Mouse (Mus musculus): ENCODE measurements around the gene Rack1. TPM values are rescaled to one million over a fixed set of nuclear protein-coding genes. Genes with fewer than 3 reads are reported as not detected.

Gene Rack1
- polyA plus RNA-seq, 1 experiment from 2014 or later = 444 TPM

GRCm38 (mm10) chr11:48797287-48797686 is 2.8 kb upstream of the Rack1 start:
- Histone ChIP-seq H3K4me1 (peaks cover 38% of the 10 kb centered on the region), H3K27ac (replicated peaks) (no peak overlapping the region), H3K27me3 (replicated peaks) (no peaks in the 10 kb centered on the region), H3K4me3 (no peak overlapping the region), H3K36me3 (peaks cover 13% of the 10 kb centered on the region), H3K4me2 (no peak overlapping the region), H3K9ac (peak overlapping the region; percentile 5; the same call in 1 of the 2 replicates), H3K9me3 (no peaks in the 10 kb centered on the region)
- 47% methylated on average over 5 of the region's 5 CpGs for WGBS
- ATAC-seq (ENCODE audit: extremely low read depth, insufficient number of reproducible peaks, low FRiP score, low TSS enrichment) = no peak

DNA sequence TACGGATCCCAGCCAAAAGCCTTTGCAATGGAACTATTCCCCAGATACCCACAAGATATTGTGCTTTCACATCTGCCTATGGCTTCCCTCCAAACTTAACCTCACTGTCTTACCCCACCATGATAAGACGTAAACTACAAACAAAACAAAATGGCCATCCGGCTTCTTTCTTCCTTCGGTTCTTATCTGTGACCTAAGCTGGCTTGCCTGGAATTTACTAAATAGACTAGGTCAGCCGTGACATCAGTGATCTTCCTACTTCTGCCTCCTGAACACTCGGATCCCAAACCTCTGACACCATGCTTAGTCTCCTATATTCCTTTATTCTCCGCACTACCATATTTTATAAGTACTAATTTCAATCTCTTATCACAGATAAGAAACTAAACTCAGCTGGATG is 1.8 kb upstream of the Rack1 start:
- H3K4me3 ChIP-seq = peak overlapping the region; percentile 91; the same call in 1 of the 2 replicates
- WGBS = 49% methylated on average over 7 of the region's 7 CpGs
- H3K4me1 ChIP-seq = peaks cover 48% of the 10 kb centered on the region
- H3K4me2 ChIP-seq = peak overlapping the region; percentile 98
- peak overlapping the region; percentile 83 for H3K9ac ChIP-seq
- no peaks in the 10 kb centered on the region for H3K27me3 ChIP-seq (replicated peaks)
- peak overlapping the region; percentile 100 for H3K27ac ChIP-seq (replicated peaks)
- peaks cover 24% of the 10 kb centered on the region for H3K36me3 ChIP-seq
- ATAC-seq (ENCODE audit: extremely low read depth, insufficient number of reproducible peaks, low FRiP score, low TSS enrichment) = no peak
- H3K9me3 ChIP-seq = no peaks in the 10 kb centered on the region

DNA sequence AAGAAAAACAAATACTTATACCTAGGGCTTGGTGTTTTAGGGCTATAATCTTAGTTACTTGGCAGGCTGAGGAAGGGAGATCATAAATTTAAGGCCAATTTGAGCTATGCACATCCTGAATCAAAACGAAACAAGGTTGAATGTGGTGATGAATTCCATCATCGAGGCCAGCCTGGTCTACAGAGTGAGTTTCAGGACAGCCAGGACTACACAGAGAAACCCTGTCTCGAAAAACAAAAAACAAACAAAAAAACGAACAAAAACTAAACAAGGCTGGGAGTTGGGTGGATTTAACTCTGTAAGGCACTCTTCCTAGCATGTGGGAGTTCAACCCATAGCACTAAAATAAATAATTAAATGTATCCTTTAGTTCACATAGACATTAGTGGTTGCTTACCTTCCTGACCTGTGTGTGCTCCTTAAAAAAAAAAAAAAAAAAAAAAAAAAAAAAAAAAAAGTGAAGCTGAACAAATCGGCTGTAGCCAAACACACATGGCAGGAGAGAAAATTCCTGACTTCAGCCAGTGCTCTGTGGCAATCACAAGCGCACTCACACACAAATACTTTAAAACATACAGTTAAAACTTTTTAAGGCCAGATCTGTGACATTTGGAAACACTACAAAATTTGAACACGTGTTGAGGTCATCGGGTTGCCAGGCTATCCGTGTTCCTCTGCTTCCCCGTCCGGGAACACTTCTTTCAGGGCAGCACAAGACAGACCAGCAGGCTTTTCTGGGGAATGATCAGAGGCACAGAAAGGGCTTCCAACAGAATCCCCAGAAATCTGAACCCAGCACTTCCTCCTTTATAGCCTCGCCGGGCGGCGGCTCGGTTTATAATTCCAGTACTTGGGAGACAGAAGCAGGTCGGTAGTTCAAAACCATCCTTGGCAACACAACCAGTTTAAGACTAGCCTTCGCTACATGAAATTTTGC is 880 bp upstream of the Rack1 start:
- Histone ChIP-seq H3K9ac (peak overlapping the region; percentile 83), H3K36me3 (peaks cover 33% of the 10 kb centered on the region), H3K4me3 (peak overlapping the region; percentile 91), H3K9me3 (no peaks in the 10 kb centered on the region), H3K27me3 (replicated peaks) (no peaks in the 10 kb centered on the region), H3K4me2 (peak overlapping the region; percentile 98), H3K27ac (replicated peaks) (peak overlapping the region; percentile 100), H3K4me1 (peaks cover 48% of the 10 kb centered on the region)
- WGBS = 7% methylated on average over 18 of the region's 18 CpGs
- ATAC-seq (ENCODE audit: extremely low read depth, insufficient number of reproducible peaks, low FRiP score, low TSS enrichment) = peak; percentile 2; the same call in 1 of the 2 replicates

- ATAC-seq (ENCODE audit: extremely low read depth, insufficient number of reproducible peaks, low FRiP score, low TSS enrichment) = no peak
- peaks cover 48% of the 10 kb centered on the region for H3K4me1 ChIP-seq
- no peak overlapping the region; the same call in 1 of the 2 replicates for H3K27ac ChIP-seq (replicated peaks)
- H3K36me3 ChIP-seq = peaks cover 62% of the 10 kb centered on the region
- no peaks in the 10 kb centered on the region for H3K9me3 ChIP-seq
- peak overlapping the region; percentile 91 for H3K4me3 ChIP-seq
- H3K27me3 ChIP-seq (replicated peaks) = no peaks in the 10 kb centered on the region
- 64% methylated on average over 17 of the region's 17 CpGs for WGBS
- peak overlapping the region; percentile 98 for H3K9ac ChIP-seq
- peak overlapping the region; percentile 98 for H3K4me2 ChIP-seq
Measured at GRCm38 (mm10) chr11:48801831-48802772, 2.0 kb downstream of the Rack1 start.

DNA sequence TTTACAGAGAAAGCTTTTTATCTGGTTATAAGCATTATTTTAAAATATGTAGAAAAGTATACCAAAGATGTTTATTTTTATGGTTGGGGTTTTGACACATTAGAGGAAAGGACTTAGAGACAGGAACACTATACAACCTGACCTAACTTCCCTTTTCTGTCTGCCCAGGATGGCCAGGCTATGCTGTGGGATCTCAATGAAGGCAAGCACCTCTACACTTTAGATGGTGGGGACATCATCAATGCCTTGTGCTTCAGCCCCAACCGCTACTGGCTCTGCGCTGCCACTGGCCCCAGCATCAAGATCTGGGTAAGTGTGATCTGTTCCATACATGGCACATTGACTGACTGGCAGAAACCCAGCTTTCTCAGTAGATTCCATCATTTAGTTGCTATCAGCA is 3.9 kb downstream of the Rack1 start:
- H3K4me2 ChIP-seq = no peak overlapping the region
- H3K9ac ChIP-seq = no peak overlapping the region
- no peaks in the 10 kb centered on the region for H3K9me3 ChIP-seq
- no peak overlapping the region for H3K27ac ChIP-seq (replicated peaks)
- H3K4me1 ChIP-seq = peaks cover 31% of the 10 kb centered on the region
- 94% methylated on average over 2 of the region's 2 CpGs for WGBS
- peaks cover 80% of the 10 kb centered on the region for H3K36me3 ChIP-seq
- no peak overlapping the region for H3K4me3 ChIP-seq
- H3K27me3 ChIP-seq (replicated peaks) = no peaks in the 10 kb centered on the region
- no peak for ATAC-seq (ENCODE audit: extremely low read depth, insufficient number of reproducible peaks, low FRiP score, low TSS enrichment)

- H3K4me2 ChIP-seq = no peak overlapping the region
- no peaks in the 10 kb centered on the region for H3K27me3 ChIP-seq (replicated peaks)
- peaks cover 90% of the 10 kb centered on the region for H3K36me3 ChIP-seq
- H3K27ac ChIP-seq (replicated peaks) = no peak overlapping the region
- WGBS = 87% methylated on average over 2 of the region's 2 CpGs
- H3K4me1 ChIP-seq = peaks cover 32% of the 10 kb centered on the region
- no peak for ATAC-seq (ENCODE audit: extremely low read depth, insufficient number of reproducible peaks, low FRiP score, low TSS enrichment)
- no peak overlapping the region for H3K4me3 ChIP-seq
- H3K9me3 ChIP-seq = no peaks in the 10 kb centered on the region
- H3K9ac ChIP-seq = no peak overlapping the region
Measured at GRCm38 (mm10) chr11:48804922-48805321, 4.8 kb downstream of the Rack1 start.

GRCm38 (mm10) chr11:48806856-48807562 is 6.9 kb downstream of the Rack1 start:
- no peak overlapping the region for H3K9ac ChIP-seq
- H3K4me3 ChIP-seq = no peak overlapping the region
- peaks cover 21% of the 10 kb centered on the region for H3K4me1 ChIP-seq
- peaks cover 100% of the 10 kb centered on the region for H3K36me3 ChIP-seq
- H3K9me3 ChIP-seq = no peaks in the 10 kb centered on the region
- ATAC-seq (ENCODE audit: extremely low read depth, insufficient number of reproducible peaks, low FRiP score, low TSS enrichment) = no peak
- peak overlapping the region; percentile 6; the same call in 1 of the 2 replicates for H3K27ac ChIP-seq (replicated peaks)
- WGBS = 53% methylated on average over 21 of the region's 21 CpGs
- no peak overlapping the region for H3K4me2 ChIP-seq
- no peaks in the 10 kb centered on the region for H3K27me3 ChIP-seq (replicated peaks)

DNA sequence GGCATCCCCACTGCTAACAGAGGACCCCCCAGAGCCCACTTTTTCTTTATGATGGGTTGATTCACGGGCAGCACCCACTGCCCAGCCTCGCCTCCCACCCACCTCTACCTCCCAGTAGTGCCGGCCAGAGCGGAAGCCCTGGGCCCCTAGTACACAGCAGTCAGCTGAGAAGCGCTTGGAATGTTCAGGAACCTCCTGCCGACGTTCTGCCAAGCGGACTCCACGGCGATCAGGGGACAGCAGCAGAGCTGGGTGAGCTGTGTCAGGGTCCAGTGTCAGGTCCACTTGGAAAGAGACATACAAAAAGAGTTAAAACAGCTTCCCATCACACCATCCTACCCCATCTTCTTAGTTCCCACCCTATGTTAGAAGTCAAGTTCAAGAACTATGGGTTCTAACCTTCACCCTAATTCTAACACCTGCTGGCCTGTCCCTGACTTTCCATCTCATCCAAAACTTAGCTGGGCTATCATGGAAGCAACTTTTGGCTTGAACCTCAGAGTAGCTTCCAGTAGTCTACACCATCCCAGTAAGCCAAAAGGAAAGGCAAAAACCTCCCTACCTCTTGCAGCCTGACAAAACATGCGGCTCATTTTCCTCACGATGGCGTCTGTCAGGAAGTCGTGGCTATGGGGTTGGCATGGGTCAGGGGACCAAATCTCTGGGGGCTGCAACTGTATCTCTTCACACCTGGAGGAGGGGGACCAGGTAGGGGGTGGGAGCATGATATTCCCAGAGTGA is 7.6 kb downstream of the Rack1 start:
- no peak overlapping the region for H3K27ac ChIP-seq (replicated peaks)
- no peak for ATAC-seq (ENCODE audit: extremely low read depth, insufficient number of reproducible peaks, low FRiP score, low TSS enrichment)

GRCm38 (mm10) chr11:48808304-48808646 is 8.1 kb downstream of the Rack1 start:
- no peak overlapping the region for H3K9ac ChIP-seq
- no peaks in the 10 kb centered on the region for H3K9me3 ChIP-seq
- H3K27ac ChIP-seq (replicated peaks) = no peak overlapping the region
- peaks cover 11% of the 10 kb centered on the region; the same call in 1 of the 2 replicates for H3K4me1 ChIP-seq
- peaks cover 100% of the 10 kb centered on the region for H3K36me3 ChIP-seq
- no peak overlapping the region for H3K4me3 ChIP-seq
- H3K4me2 ChIP-seq = no peak overlapping the region
- no peak for ATAC-seq (ENCODE audit: extremely low read depth, insufficient number of reproducible peaks, low FRiP score, low TSS enrichment)
- H3K27me3 ChIP-seq (replicated peaks) = no peaks in the 10 kb centered on the region

More for the DNA sequence above, 7.6 kb downstream of the Rack1 start:
- Histone ChIP-seq H3K36me3 (peaks cover 100% of the 10 kb centered on the region), H3K4me3 (no peak overlapping the region), H3K27me3 (replicated peaks) (no peaks in the 10 kb centered on the region), H3K4me1 (peaks cover 14% of the 10 kb centered on the region), H3K9ac (no peak overlapping the region), H3K9me3 (no peaks in the 10 kb centered on the region), H3K4me2 (no peak overlapping the region)
- WGBS = 53% methylated on average over 14 of the region's 14 CpGs

DNA sequence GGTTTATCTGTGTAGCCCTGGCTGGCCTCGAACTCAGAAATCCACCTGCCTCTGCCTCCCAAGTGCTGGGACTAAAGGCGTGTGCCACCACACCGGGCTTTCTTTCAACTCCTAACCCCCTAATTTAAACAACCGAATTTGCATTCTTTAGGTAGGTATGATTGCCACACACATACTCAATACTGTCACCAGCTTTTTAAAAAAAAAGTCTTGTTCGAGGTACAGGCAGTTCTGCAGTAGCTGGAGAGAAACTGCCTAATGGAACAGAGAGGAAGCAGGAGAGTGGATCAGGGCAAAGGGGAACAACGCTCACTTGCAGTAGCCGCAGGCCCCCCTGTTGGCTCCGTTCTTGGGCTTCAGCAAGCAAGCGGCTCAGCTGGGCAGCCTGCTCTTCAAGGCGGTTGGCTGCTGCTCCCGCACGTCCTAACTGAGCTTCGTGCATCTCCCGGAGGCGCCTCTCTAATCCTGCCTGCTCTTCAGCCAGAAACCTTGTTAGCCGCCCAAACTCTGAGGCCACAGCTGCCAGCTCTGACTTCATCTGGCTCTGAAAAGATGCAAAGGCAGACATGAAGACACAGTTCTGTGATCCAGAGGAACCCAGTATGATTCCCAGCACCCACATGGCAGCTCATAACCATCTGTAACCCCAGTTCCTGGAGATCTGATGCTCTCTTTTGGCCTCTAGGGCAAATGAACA is 8.8 kb downstream of the Rack1 start:
- Histone ChIP-seq H3K36me3 (peaks cover 99% of the 10 kb centered on the region), H3K27me3 (replicated peaks) (no peaks in the 10 kb centered on the region), H3K4me2 (no peak overlapping the region), H3K4me1 (peaks cover 12% of the 10 kb centered on the region; the same call in 1 of the 2 replicates), H3K27ac (replicated peaks) (0 out of 2 replicates have a peak overlapping the region, but pooled peaks have one; percentile 2), H3K4me3 (no peak overlapping the region), H3K9ac (no peak overlapping the region), H3K9me3 (no peaks in the 10 kb centered on the region)
- ATAC-seq (ENCODE audit: extremely low read depth, insufficient number of reproducible peaks, low FRiP score, low TSS enrichment) = no peak
- 62% methylated on average over 16 of the region's 16 CpGs for WGBS

All from heart, embryonic 13.5 days (tissue).